Comparison of ENCODE assay signal across 9 mouse cellular contexts in the genomic region with DNA sequence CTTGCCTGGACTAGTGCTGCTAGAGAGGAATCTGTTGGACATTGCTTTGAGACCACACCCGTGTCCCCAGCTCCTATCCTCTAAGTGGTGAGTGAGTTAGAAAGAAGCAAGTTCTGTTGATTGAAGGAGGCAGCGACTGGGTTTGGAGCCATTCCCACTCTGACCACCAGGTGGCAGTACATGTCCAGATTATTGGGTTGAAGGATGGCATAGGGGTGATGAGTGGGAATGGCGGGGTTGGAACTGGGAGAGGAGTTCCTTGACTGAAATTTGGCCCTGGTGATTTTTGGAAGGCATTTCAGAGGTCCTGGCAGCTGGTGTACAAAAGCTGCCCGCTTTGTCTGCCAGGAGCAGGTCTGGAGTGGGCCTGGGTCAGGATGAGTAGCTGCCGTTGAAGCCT. TPM values are rescaled to one million over a fixed set of nuclear protein-coding genes. Genes with fewer than 3 reads are reported as not detected.
A peak's percentile ranks its signal among the peaks of the same experiment; 100 is the strongest.
DNase-seq lines count a peak whose midpoint lies in the region; ATAC-seq and TF ChIP-seq lines count a peak whose summit lies in the region.
"Had no signal": no experiment of that assay in that cellular context is flagged by ENCODE, and none has a peak within 500 bp of the region (broad histone marks: within the 10 kb centered on the region; RNA-seq: fewer than 3 reads in every experiment).

No protein-coding gene starts in this region.

- TF ChIP-seq CTCF in left cerebral cortex, adult 2 months (IDR thresholded peaks at IDR 0.05): peak; percentile 97

- H3K4me1 ChIP-seq in embryonic facial prominence, embryonic 10.5 days: peaks cover 20% of the 10 kb centered on the region
- H3K4me1 ChIP-seq in midbrain, embryonic 11.5 days (ENCODE audit: control insufficient read depth, insufficient read depth, low read length): no peaks in the 10 kb centered on the region

- intact Hi-C loops in heart, postnatal 10 days (cut with DNase I): loop anchor here (1.0 to 5.0 kb wide), 2 partner anchors 157 to 455 kb away; no protein-coding TSS in a partner anchor
- intact Hi-C loops in left cerebral cortex, adult 2 months (cut with DNase I): loop anchor here (1.0 kb wide), 1 partner anchor 157 kb away; no protein-coding TSS in a partner anchor

- H3K4me2 ChIP-seq in midbrain, embryonic 11.5 days: no peak overlapping the region
- H3K4me2 ChIP-seq: limb, embryonic 12.5 days had no signal

- no peak overlapping the region for H3K9ac ChIP-seq in midbrain, embryonic 11.5 days (ENCODE audit: low read length)
- H3K9ac ChIP-seq: limb, embryonic 12.5 days had no signal

- no peaks in the 10 kb centered on the region for H3K9me3 ChIP-seq in embryonic facial prominence, embryonic 10.5 days
- no peaks in the 10 kb centered on the region for H3K9me3 ChIP-seq in midbrain, embryonic 11.5 days (ENCODE audit: control insufficient read depth, low read length)
- H3K9me3 ChIP-seq: limb, embryonic 12.5 days had no signal

- peak; percentile 38; the same call in 1 of the 2 replicates for ATAC-seq in midbrain, embryonic 11.5 days (ENCODE audit: low FRiP score)
- no peak for ATAC-seq in activated CD4-positive, CD25-positive, alpha-beta regulatory T cell, adult 4 months

- peaks cover 60% of the 10 kb centered on the region for H3K27me3 ChIP-seq in embryonic facial prominence, embryonic 10.5 days (replicated peaks; ENCODE audit: low read depth, poor library complexity, severe bottlenecking)
- peaks cover 2% of the 10 kb centered on the region; the same call in 1 of the 2 replicates for H3K27me3 ChIP-seq in midbrain, embryonic 11.5 days (ENCODE audit: control insufficient read depth, insufficient read depth, low read length)

- DNase-seq in MN1 (ENCODE audit: low spot score): peak; percentile 79
- DNase-seq in adrenal gland, postnatal 36 days: peak; percentile 77 to 80
- peak; percentile 85 for DNase-seq in embryonic facial prominence, embryonic 10.5 days (ENCODE audit: low spot score)
- peak; percentile 78 to 89 for DNase-seq in heart, postnatal 10 days
- peak; percentile 77 to 87 for DNase-seq in left cerebral cortex, adult 2 months (ENCODE audit: extremely low spot score in 1 of 2, low spot score in 2 of 2)
- peak; percentile 99 for DNase-seq in midbrain, embryonic 11.5 days (ENCODE audit: low spot score, missing footprints)
- peak; percentile 94 for DNase-seq in right cerebral cortex, postnatal 4 days

- no peak overlapping the region for H3K27ac ChIP-seq in embryonic facial prominence, embryonic 10.5 days (replicated peaks)
- no peak overlapping the region for H3K27ac ChIP-seq in left cerebral cortex, adult 2 months
- no peak overlapping the region for H3K27ac ChIP-seq in midbrain, embryonic 11.5 days (ENCODE audit: low read depth, low read length)
- H3K27ac ChIP-seq: limb, embryonic 12.5 days had no signal

- 19% methylated on average over 5 of the region's 5 CpGs for WGBS in embryonic facial prominence, embryonic 10.5 days
- WGBS in midbrain, embryonic 11.5 days: 21% methylated on average over 5 of the region's 5 CpGs

- no peaks in the 10 kb centered on the region for H3K36me3 ChIP-seq in embryonic facial prominence, embryonic 10.5 days (replicated peaks)
- H3K36me3 ChIP-seq in midbrain, embryonic 11.5 days (ENCODE audit: control insufficient read depth, insufficient read depth, low read length): no peaks in the 10 kb centered on the region
- H3K36me3 ChIP-seq: limb, embryonic 12.5 days had no signal

- H3K4me3 ChIP-seq in embryonic facial prominence, embryonic 10.5 days: no peak overlapping the region
- no peak overlapping the region for H3K4me3 ChIP-seq in left cerebral cortex, adult 2 months
- no peak overlapping the region for H3K4me3 ChIP-seq in midbrain, embryonic 11.5 days (ENCODE audit: low read depth, low read length)
- H3K4me3 ChIP-seq: limb, embryonic 12.5 days had no signal

RNA-seq across cellular contexts. Expression of a gene that starts 17.2 kb away (rescaled TPM):
- total RNA-seq in adrenal gland, postnatal 36 days (2021): 1 to 10 TPM; 1.2 to 1.3 TPM
- 0.83 and 0.95 TPM in 2 replicates for polyA plus RNA-seq in embryonic facial prominence, embryonic 10.5 days (2016; fragmentation: Nextera tagmentation; extraction: Ambion mirVana)
- 10 to 100 TPM in 1 of 2 experiments, 1 to 10 TPM in 1; 8.9 to 11.4 TPM for total RNA-seq in heart, postnatal 10 days (2021)
- 1 to 10 TPM; 4.3 to 4.4 TPM for total RNA-seq in left cerebral cortex, adult 2 months (2021)
- polyA plus RNA-seq in midbrain, embryonic 11.5 days (2014; fragmentation: Nextera tagmentation; extraction: Ambion mirVana): 2.0 and 2.3 TPM in 2 replicates
- 1 to 10 TPM; 2.7 to 4.6 TPM for polyA plus RNA-seq in activated CD4-positive, CD25-positive, alpha-beta regulatory T cell, adult 4 months (2017; shearing (Covaris generic))

RNA-seq across cellular contexts. Expression of a gene that starts 19.5 kb away (rescaled TPM):
- 10 to 100 TPM; 15.6 to 16.1 TPM for total RNA-seq in adrenal gland, postnatal 36 days (2021)
- 10.7 and 11.6 TPM in 2 replicates for polyA plus RNA-seq in embryonic facial prominence, embryonic 10.5 days (2016; fragmentation: Nextera tagmentation; extraction: Ambion mirVana)
- total RNA-seq in heart, postnatal 10 days (2021): 10 to 100 TPM; 16.8 to 17.0 TPM
- 10 to 100 TPM; 18.6 to 21.5 TPM for total RNA-seq in left cerebral cortex, adult 2 months (2021)
- polyA plus RNA-seq in midbrain, embryonic 11.5 days (2014; fragmentation: Nextera tagmentation; extraction: Ambion mirVana): 9.9 and 10.7 TPM in 2 replicates
- polyA plus RNA-seq in activated CD4-positive, CD25-positive, alpha-beta regulatory T cell, adult 4 months (2017; shearing (Covaris generic)): 10 to 100 TPM; 25.4 to 27.3 TPM

RNA-seq across cellular contexts. Expression of a gene that starts 41.8 kb away (rescaled TPM):
- total RNA-seq in adrenal gland, postnatal 36 days (2021): 1 to 10 TPM; 4.9 to 5.2 TPM
- polyA plus RNA-seq in embryonic facial prominence, embryonic 10.5 days (2016; fragmentation: Nextera tagmentation; extraction: Ambion mirVana): 0.45 and 0.50 TPM in 2 replicates
- total RNA-seq in heart, postnatal 10 days (2021): 10 to 100 TPM in 1 of 2 experiments, 1 to 10 TPM in 1; 7.3 to 13.2 TPM
- total RNA-seq in left cerebral cortex, adult 2 months (2021): 10 to 100 TPM; 24.1 to 34.7 TPM
- polyA plus RNA-seq in midbrain, embryonic 11.5 days (2014; fragmentation: Nextera tagmentation; extraction: Ambion mirVana): 1.3 and 1.7 TPM in 2 replicates
- under 1 TPM; 0.16 to 0.41 TPM for polyA plus RNA-seq in activated CD4-positive, CD25-positive, alpha-beta regulatory T cell, adult 4 months (2017; shearing (Covaris generic))
